Mouse (Mus musculus) embryonic facial prominence, embryonic 15.5 days (tissue): ENCODE data around the gene Armc12. TPM values are rescaled to one million over a fixed set of nuclear protein-coding genes. Genes with fewer than 3 reads are reported as not detected.
"Not testable (repeated sequence)": the region's sequence is repeated elsewhere in the genome, so short reads cannot be mapped to it uniquely, and the experiment has no call there.

Source experiments
- ATAC-seq: fragments of 200-750 bp; cut with Nextera tagmentation; 2 replicates; pipeline ENCODE4 v1.8.0; 2017; ENCODE audit warnings: low read depth, moderate TSS enrichment; ENCODE audit not compliant: insufficient number of reproducible peaks, low FRiP score, low TSS enrichment
- H3K27ac ChIP-seq: fragments of 300-500 bp; sonication (generic); replicated peaks from 2 replicates; pipeline ENCODE4 v1.5.1; 2015; ENCODE audit warnings: mild to moderate bottlenecking, inconsistent platforms
- H3K27me3 ChIP-seq: fragments of 300-500 bp; sonication (generic); 2 replicates; pipeline ENCODE4 v1.6.1; 2015; ENCODE audit warnings: inconsistent platforms
- H3K36me3 ChIP-seq: fragments of 300-500 bp; sonication (generic); 2 replicates; pipeline ENCODE4 v1.6.1; 2015; ENCODE audit warnings: mild to moderate bottlenecking, inconsistent platforms
- H3K4me1 ChIP-seq: fragments of 300-500 bp; sonication (generic); 2 replicates; pipeline ENCODE4 v1.6.1; 2015; ENCODE audit warnings: inconsistent platforms
- H3K4me2 ChIP-seq: fragments of 300-500 bp; sonication (generic); replicated peaks from 2 replicates; pipeline ENCODE4 v1.6.1; 2015; ENCODE audit warnings: mild to moderate bottlenecking, inconsistent platforms
- H3K4me3 ChIP-seq: fragments of 300-500 bp; sonication (generic); replicated peaks from 2 replicates; pipeline ENCODE4 v1.5.1; 2015; ENCODE audit warnings: mild to moderate bottlenecking, inconsistent platforms
- H3K9ac ChIP-seq: fragments of 300-500 bp; sonication (generic); 2 replicates; pipeline ENCODE4 v1.6.1; 2015; ENCODE audit warnings: inconsistent platforms
- H3K9me3 ChIP-seq: fragments of 300-500 bp; sonication (generic); replicated peaks from 2 replicates; pipeline ENCODE4 v1.6.1; 2016; ENCODE audit warnings: inconsistent platforms
- WGBS: fragments of 180-500 bp; shearing (Covaris S2); methylation state at CpG from one replicate; pipeline ENCODE4 v1.1.7; 2015; 5-methylcytosine and 5-hydroxymethylcytosine counted together
- polyA plus RNA-seq: library from polyadenylated mRNA; unstranded; fragments of >200 nt; fragmentation: Nextera tagmentation; extraction: Ambion mirVana; gene quantifications from 2 replicates; pipeline ENCODE4 v1.2.1, GENCODE M21; 2015

Armc12 gene
- polyA plus RNA-seq, 1 experiment from 2014 or later: not detected

DNA sequence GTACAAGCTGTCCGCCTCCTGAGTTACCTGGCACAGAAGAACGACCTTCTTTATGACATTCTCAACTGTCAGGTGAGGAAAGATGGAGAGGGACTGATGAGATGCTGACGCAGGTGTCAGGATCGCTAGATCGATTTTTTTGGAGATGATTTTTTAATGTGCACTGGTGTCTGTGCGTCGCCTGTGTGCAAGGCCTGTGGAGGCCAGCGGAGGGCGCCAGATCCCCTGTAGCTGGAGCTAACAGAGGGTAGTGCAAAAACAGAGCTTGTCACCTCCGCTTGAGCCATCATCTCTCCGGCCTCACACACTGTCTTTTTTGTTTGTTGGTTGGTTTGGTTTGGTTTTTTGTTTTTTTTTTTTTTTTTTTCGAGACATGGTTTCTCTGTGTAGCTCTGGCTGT, 7.3 kb downstream of the Armc12 start:
- no peak overlapping the region for H3K4me2 ChIP-seq
- 58% methylated on average over 12 of the region's 12 CpGs for WGBS
- no peak for ATAC-seq
- H3K36me3 ChIP-seq: no peaks in the 10 kb centered on the region
- no peaks in the 10 kb centered on the region for H3K27me3 ChIP-seq
- no peaks in the 10 kb centered on the region for H3K4me1 ChIP-seq
- H3K4me3 ChIP-seq: no peak overlapping the region
- no peak overlapping the region for H3K27ac ChIP-seq
- peaks cover 6% of the 10 kb centered on the region; the same call in 1 of the 2 replicates for H3K9me3 ChIP-seq
- no peak overlapping the region for H3K9ac ChIP-seq

DNA sequence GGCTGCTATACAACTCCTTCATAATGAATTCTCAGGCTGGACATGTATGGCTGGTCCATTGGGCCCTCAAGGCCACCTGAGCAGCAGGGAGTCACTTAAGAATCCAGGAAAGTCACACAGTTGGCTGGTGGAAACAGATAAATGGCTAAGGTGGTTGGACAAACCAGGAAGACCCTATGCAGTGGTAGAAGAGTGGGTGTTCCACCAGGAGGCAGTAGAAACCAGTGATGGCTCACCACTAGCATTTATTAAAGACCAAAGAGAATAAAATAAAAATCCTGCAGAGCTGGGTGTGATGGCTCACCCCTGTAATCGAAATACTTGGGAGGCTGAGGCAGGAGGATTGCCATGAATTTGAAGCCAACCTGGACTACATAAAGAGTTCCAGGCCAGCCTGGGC, 16.3 kb downstream of the Armc12 start:
- WGBS: 89% methylated on average over 1 of the region's 1 CpGs
- H3K9me3 ChIP-seq: no peaks in the 10 kb centered on the region
- H3K4me2 ChIP-seq: no peak overlapping the region
- H3K9ac ChIP-seq: no peak overlapping the region
- no peak overlapping the region for H3K4me3 ChIP-seq
- no peak for ATAC-seq
- no peaks in the 10 kb centered on the region for H3K4me1 ChIP-seq
- H3K36me3 ChIP-seq: no peaks in the 10 kb centered on the region
- no peak overlapping the region for H3K27ac ChIP-seq
- no peaks in the 10 kb centered on the region for H3K27me3 ChIP-seq

DNA sequence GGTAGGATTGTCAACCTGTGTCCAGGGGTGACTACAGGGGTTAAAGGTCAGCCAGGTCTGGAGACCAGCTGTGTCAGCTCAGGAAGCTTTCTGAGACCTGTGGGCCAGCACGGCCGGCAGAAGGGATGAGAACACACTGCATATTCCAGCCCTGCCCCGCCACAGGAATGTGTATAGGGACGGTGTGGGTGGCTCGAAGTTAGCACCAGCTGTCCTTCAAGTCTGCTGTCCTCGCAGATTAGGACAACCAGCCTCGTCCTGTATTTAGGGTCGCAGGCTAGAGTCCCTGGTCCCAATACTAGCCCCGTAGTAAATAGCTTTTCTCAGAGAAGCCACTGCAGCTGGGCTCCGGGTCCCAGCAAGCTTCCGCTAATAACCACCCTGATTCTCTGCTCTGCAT, 17.9 kb downstream of the Armc12 start:
- H3K27me3 ChIP-seq: no peaks in the 10 kb centered on the region
- no peaks in the 10 kb centered on the region for H3K9me3 ChIP-seq
- no peak overlapping the region for H3K4me2 ChIP-seq
- H3K27ac ChIP-seq: no peak overlapping the region
- H3K4me3 ChIP-seq: no peak overlapping the region
- ATAC-seq: no peak
- no peak overlapping the region for H3K9ac ChIP-seq
- 53% methylated on average over 11 of the region's 11 CpGs for WGBS
- H3K36me3 ChIP-seq: no peaks in the 10 kb centered on the region
- peaks cover 5% of the 10 kb centered on the region; the same call in 1 of the 2 replicates for H3K4me1 ChIP-seq

DNA sequence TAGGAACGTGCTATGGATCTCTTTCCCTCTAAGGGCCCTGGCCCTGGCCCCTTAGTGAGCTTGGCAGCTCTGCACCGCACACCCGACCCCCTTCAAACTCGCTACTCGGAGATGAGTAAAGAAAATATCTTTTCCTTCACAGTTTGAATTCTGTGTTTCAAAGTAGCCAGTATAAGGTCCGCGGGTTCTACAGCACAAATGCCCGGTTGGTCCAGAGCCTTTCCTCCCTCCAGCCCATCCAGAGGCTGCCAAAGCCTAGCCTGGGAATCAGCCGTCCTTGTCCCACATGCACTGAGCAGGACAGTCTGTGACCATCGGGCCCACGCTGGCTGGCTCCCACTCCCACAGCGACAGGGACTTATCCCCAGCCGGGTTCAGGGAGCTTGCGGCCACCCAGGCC, 18.5 kb downstream of the Armc12 start, which contains the start of gene Clpsl2:
Gene Clpsl2, plus strand, starts transcription at position 301 of the 400 bp plus-strand sequence.
- Histone ChIP-seq H3K36me3 (no peaks in the 10 kb centered on the region), H3K4me1 (peaks cover 5% of the 10 kb centered on the region; the same call in 1 of the 2 replicates), H3K4me2 (no peak within 1 kb of the TSS), H3K27me3 (no peaks in the 10 kb centered on the region), H3K27ac (no peak within 1 kb of the TSS), H3K4me3 (no peak within 1 kb of the TSS), H3K9me3 (no peaks in the 10 kb centered on the region), H3K9ac (no peak within 1 kb of the TSS)
- no peak for ATAC-seq
- 69% methylated on average over 14 of the region's 14 CpGs for WGBS

DNA sequence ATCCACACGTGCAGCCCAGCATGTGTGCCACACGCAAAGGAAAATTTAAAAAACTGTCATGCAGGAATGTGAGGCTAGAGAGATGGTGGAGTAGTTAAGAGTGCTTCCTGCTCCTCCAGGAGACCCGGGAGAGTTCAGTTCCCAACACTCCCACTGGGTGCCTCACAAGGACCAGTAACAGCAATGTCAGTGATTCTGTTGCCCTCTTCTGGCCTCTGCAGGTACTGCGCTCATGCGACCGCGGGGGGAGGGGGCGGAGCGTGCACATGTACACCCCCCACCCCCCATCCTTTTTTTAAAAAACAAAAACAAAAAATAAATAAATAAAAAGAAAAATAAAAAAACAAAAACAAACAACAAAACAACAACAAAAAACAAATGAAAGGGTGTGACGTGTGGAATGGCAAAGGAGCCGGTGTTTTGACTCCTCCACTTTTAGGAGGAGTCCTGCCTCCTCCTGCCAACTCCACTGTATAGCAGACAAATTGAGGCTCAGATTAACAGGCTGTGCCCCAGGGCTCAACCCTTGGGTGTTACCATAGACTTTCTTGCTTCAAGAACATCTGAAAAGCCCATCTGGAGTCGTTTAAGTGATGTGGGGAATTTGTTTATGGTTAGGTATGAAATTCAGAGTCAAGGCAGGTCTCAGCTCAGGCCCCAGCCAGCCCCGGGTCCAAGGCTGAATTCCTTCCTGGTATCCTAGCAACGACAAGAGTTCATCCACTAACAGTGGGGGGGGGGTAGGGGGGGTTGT, 22.6 kb downstream of the Armc12 start:
- no peaks in the 10 kb centered on the region for H3K36me3 ChIP-seq
- ATAC-seq: no peak
- 2% methylated on average over 14 of the region's 14 CpGs for WGBS
- no peak overlapping the region for H3K9ac ChIP-seq
- no peaks in the 10 kb centered on the region for H3K9me3 ChIP-seq
- H3K4me2 ChIP-seq: no peak overlapping the region
- H3K27ac ChIP-seq: no peak overlapping the region
- peaks cover 22% of the 10 kb centered on the region for H3K4me1 ChIP-seq
- no peaks in the 10 kb centered on the region for H3K27me3 ChIP-seq
- no peak overlapping the region for H3K4me3 ChIP-seq

DNA sequence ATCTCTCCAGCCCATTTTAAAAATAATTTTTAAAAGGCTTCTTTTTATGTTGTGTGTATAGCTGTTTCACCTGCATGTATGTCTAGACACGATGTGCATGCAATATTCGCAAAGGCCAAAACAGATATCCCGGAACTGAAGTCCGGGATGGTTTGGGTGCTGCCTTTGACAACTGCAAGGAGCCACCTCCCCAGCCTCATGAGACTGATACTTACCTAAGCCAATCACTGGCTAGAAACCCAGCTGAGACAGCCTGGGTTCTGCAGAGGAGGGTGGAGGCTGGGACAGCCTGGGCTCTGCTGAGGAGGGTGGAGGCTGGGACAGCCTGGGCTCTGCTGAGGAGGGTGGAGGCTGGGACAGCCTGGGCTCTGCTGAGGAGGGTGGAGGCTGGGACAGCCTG, 23.4 kb downstream of the Armc12 start:
- H3K4me1 ChIP-seq: peaks cover 22% of the 10 kb centered on the region
- H3K9me3 ChIP-seq, H3K4me2 ChIP-seq, H3K36me3 ChIP-seq, ATAC-seq, H3K27ac ChIP-seq, H3K27me3 ChIP-seq, H3K4me3 ChIP-seq, H3K9ac ChIP-seq: not testable (repeated sequence)
- 76% methylated on average over 4 of the region's 4 CpGs for WGBS

DNA sequence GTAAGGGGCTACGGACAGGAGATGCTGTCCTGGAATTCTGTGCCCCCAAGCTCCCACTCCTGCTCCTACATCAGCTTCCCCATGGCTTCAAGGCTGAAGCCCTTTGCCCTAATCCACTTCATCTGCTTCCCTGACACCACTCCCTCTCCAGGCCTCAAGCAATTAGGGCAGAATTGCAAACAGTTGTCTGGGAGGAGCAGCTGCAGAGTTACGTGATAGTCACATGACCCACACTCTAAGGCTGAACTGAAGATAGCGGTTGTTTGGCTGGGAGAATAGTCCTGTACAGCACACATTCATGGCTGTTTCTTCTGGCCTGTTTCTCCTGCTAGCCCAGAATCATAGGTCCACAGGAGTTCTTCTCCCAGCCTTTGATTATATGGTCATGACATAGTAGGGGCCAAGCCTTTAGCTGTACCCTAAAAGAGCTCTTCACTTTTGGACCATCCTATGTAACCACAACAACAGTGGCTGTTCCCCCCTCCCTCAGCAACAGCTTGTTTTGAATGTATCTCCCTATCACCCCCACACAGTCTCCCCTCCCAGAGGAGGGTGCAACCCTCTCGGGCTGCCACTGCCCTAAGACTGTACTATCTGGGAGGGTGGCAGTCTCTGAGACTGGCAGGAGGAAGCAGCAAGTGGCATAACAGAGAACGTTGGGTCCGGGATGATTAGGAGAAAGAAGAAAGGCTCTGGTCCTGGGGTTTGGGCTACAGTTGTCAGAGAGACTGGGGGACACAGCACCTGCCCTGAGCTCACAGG, 26.2 kb downstream of the Armc12 start:
- H3K4me2 ChIP-seq: no peak overlapping the region
- H3K27me3 ChIP-seq: no peaks in the 10 kb centered on the region
- no peak overlapping the region for H3K9ac ChIP-seq
- no peaks in the 10 kb centered on the region for H3K36me3 ChIP-seq
- WGBS: 45% methylated on average over 6 of the region's 6 CpGs
- ATAC-seq: no peak; the same call in 1 of the 2 replicates
- H3K27ac ChIP-seq: peak overlapping the region; percentile 65; the same call in 1 of the 2 replicates
- H3K4me1 ChIP-seq: peaks cover 22% of the 10 kb centered on the region
- no peaks in the 10 kb centered on the region for H3K9me3 ChIP-seq
- no peak overlapping the region for H3K4me3 ChIP-seq

DNA sequence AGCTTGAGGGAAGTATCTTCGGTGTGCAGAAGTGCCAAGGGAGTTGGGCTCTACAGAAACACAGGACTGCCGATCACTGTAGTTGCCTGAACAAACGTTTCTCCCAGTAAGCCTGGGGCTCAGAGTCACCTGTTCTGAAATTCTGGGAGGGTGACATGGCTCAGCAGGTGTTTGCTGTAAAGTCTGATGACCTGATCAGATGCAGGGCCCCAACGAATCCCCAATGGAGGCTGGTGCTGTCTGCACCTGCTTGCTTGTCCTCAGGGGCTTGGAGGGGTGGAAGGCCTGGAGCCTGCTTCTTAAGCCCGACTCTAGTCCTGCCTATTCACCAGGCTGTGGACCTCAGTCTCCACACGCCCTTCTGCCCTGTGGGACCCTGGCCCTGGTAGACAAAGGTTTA, 27.2 kb downstream of the Armc12 start:
- no peak for ATAC-seq
- H3K27ac ChIP-seq: no peak overlapping the region

DNA sequence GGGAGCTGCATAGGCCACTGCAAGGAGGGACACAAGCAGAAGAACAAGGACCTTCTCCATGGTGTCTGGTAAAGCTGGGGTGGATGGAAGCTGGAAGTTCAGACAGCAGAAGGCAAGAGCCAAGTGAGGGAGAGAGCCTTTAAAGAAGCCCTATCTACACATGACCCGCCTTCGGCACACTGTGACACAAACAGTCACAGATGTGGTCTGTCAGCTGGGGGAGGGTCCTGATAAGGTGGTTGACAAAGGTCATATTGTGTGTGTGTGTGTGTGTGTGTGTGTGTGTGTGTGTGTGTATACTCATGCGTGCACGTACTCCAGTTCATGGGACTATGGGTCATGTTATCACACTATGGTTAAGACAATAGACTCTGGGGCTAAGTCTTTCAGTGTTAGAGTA, 30.0 kb downstream of the Armc12 start, which contains the start of gene Clps:
Gene Clps, minus strand, starts transcription at position 169 of the 400 bp plus-strand sequence.
- Histone ChIP-seq H3K27ac (no peak within 1 kb of the TSS), H3K4me2 (no peak within 1 kb of the TSS), H3K9ac (no peak within 1 kb of the TSS), H3K4me3 (no peak within 1 kb of the TSS), H3K36me3 (no peaks in the 10 kb centered on the region), H3K4me1 (peaks cover 15% of the 10 kb centered on the region), H3K9me3 (no peaks in the 10 kb centered on the region), H3K27me3 (no peaks in the 10 kb centered on the region)
- WGBS: 85% methylated on average over 4 of the region's 4 CpGs
- ATAC-seq: no peak

More for the DNA sequence above, 27.2 kb downstream of the Armc12 start:
- Histone ChIP-seq H3K9me3 (no peaks in the 10 kb centered on the region), H3K36me3 (no peaks in the 10 kb centered on the region), H3K4me1 (peaks cover 20% of the 10 kb centered on the region), H3K9ac (no peak overlapping the region), H3K4me3 (no peak overlapping the region), H3K4me2 (no peak overlapping the region), H3K27me3 (no peaks in the 10 kb centered on the region)
- WGBS: 54% methylated on average over 6 of the region's 6 CpGs

DNA sequence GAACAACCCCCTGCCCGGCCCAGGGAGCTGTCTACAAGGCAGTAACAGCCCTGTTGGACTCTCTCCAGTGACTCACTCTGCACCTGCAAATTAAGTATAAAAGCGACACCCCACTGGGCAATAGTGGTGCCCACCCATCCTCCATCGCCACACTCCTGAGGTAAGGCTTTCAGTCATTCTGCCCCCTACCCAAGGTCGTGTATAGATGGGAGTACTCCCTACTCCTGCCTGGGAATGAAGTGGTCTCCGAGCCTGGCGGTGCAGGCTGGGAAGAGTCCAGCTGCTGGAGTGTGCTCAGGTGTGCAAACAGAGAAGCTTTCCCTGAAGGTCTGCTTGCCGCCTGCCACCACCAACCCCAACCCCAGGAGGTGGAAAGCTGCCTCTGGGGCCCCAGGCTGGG, 31.0 kb downstream of the Armc12 start:
- Histone ChIP-seq H3K4me3 (no peak overlapping the region), H3K4me1 (peaks cover 6% of the 10 kb centered on the region), H3K36me3 (no peaks in the 10 kb centered on the region), H3K27ac (no peak overlapping the region), H3K4me2 (no peak overlapping the region), H3K9me3 (no peaks in the 10 kb centered on the region), H3K27me3 (no peaks in the 10 kb centered on the region), H3K9ac (no peak overlapping the region)
- WGBS: 52% methylated on average over 7 of the region's 7 CpGs
- no peak for ATAC-seq

DNA sequence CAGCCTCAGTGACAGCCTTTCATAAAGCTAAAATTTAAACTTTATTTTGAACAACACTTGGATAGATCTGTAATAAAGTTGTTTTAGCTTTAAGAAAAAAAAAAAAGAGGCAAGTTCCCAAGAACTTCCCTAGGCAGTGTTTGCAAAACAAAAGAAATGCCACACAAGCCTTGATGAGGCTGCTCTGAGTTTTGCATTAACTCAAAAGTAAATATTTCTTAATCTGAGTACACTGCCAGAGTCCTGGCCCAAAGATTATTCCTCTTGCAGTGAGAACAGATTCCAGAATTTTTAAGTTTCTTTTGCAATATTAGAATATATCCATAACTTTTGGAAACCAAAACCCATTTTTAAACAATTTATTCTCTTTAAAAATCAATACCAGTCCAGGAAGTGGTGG, 34.6 kb downstream of the Armc12 start:
- H3K27me3 ChIP-seq: no peaks in the 10 kb centered on the region
- no peak overlapping the region for H3K4me2 ChIP-seq
- H3K36me3 ChIP-seq: no peaks in the 10 kb centered on the region
- H3K9me3 ChIP-seq: no peaks in the 10 kb centered on the region
- no peak overlapping the region for H3K4me3 ChIP-seq
- no peak overlapping the region for H3K27ac ChIP-seq
- H3K9ac ChIP-seq: no peak overlapping the region
- no peak for ATAC-seq
- H3K4me1 ChIP-seq: no peaks in the 10 kb centered on the region
